Mouse (Mus musculus) embryonic facial prominence, embryonic 14.5 days (tissue): Measurements from ENCODE around the gene Creb3l4. TPM values are rescaled to one million over a fixed set of nuclear protein-coding genes. Genes with fewer than 3 reads are reported as not detected.
A peak's percentile ranks its signal among the peaks of the same experiment; 100 is the strongest.

ENCODE experiments used
- ATAC-seq: fragments of 200-750 bp; cut with Nextera tagmentation; 2 replicates; pipeline ENCODE4 v1.8.0; 2017; ENCODE audit warnings: low read depth, moderate number of reproducible peaks, moderate TSS enrichment
- DNase-seq: peaks from one replicate; pipeline ENCODE4 v3.0.0-alpha.2; 2015; ENCODE audit warnings: low spot score
- H3K27ac ChIP-seq: fragments of 300-500 bp; sonication (generic); replicated peaks from 2 replicates; pipeline ENCODE4 v1.5.1; 2014; ENCODE audit warnings: low read depth, mild to moderate bottlenecking, low read length, moderate library complexity
- H3K27me3 ChIP-seq: fragments of 300-500 bp; sonication (generic); replicated peaks from 2 replicates; pipeline ENCODE4 v1.6.1; 2014; ENCODE audit warnings: low read length; ENCODE audit not compliant: control insufficient read depth, insufficient read depth
- H3K36me3 ChIP-seq: fragments of 300-500 bp; sonication (generic); 2 replicates; pipeline ENCODE4 v1.6.1; 2014; ENCODE audit warnings: low read length, mixed read lengths; ENCODE audit not compliant: control insufficient read depth, insufficient read depth
- H3K4me1 ChIP-seq: fragments of 300-500 bp; sonication (generic); 2 replicates; pipeline ENCODE4 v1.6.1; 2014; ENCODE audit warnings: antibody characterized with exemption, low read length; ENCODE audit not compliant: control insufficient read depth, insufficient read depth
- H3K4me2 ChIP-seq: fragments of 300-500 bp; sonication (generic); 2 replicates; pipeline ENCODE4 v1.6.1; 2014; ENCODE audit warnings: low read depth, mild to moderate bottlenecking, low read length, moderate library complexity, mixed read lengths
- H3K4me3 ChIP-seq: fragments of 300-500 bp; sonication (generic); 2 replicates; pipeline ENCODE4 v1.5.1; 2014; ENCODE audit warnings: low read depth, mild to moderate bottlenecking, low read length
- H3K9ac ChIP-seq: fragments of 300-500 bp; sonication (generic); 2 replicates; pipeline ENCODE4 v1.6.1; 2014; ENCODE audit warnings: low read depth, mild to moderate bottlenecking, low read length, moderate library complexity, mixed read lengths
- H3K9me3 ChIP-seq: fragments of 300-500 bp; sonication (generic); 2 replicates; pipeline ENCODE4 v1.6.1; 2016; ENCODE audit warnings: low read length; ENCODE audit not compliant: control insufficient read depth
- WGBS: fragments of 180-500 bp; shearing (Covaris S2); extraction: QIAGEN DNeasy Blood & Tissue Kit; methylation state at CpG from one replicate; pipeline ENCODE4 v1.1.7; 2014; 5-methylcytosine and 5-hydroxymethylcytosine counted together
- polyA plus RNA-seq: library from polyadenylated mRNA; unstranded; fragments of >200 nt; fragmentation: Nextera tagmentation; extraction: Ambion mirVana; gene quantifications from 2 replicates; pipeline ENCODE4 v1.2.1, GENCODE M21; 2014

Gene Creb3l4
- polyA plus RNA-seq, 1 experiment from 2014 or later: 5.2 TPM

DNA sequence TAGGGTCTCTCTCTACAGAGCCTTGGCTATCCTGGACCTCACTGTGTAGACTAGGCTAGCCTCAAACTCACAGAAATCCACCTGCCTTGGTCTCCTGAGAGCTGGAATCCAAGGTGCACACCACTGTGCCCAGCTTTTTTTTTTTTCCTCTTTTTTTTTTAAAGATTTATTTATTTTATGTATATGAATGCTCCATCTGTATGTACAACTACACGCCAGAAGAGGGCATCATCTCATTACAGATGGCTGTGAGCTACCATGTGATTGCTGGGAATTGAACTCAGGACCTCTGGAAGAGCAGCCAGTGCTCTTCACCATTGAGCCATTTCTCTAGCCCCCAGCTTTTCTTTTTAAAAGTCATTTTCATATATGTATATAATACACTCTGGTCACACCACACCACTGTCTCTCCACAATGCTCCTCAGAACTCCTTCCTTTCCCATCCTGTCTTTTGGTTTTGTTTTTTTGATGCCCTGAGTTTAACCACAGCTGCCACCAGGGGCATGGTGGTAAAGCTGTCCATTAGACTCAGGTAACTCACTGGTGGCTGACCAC is 27.4 kb downstream of the Creb3l4 start:
- no peak overlapping the region for H3K9ac ChIP-seq
- H3K4me2 ChIP-seq: no peak overlapping the region
- no peaks in the 10 kb centered on the region for H3K9me3 ChIP-seq
- no peak overlapping the region for H3K27ac ChIP-seq
- ATAC-seq (no peak), DNase-seq (no peak)
- H3K36me3 ChIP-seq: peaks cover 19% of the 10 kb centered on the region
- 46% methylated on average over 1 of the region's 1 CpGs for WGBS
- no peaks in the 10 kb centered on the region for H3K27me3 ChIP-seq
- no peak overlapping the region for H3K4me3 ChIP-seq
- H3K4me1 ChIP-seq: peaks cover 21% of the 10 kb centered on the region

DNA sequence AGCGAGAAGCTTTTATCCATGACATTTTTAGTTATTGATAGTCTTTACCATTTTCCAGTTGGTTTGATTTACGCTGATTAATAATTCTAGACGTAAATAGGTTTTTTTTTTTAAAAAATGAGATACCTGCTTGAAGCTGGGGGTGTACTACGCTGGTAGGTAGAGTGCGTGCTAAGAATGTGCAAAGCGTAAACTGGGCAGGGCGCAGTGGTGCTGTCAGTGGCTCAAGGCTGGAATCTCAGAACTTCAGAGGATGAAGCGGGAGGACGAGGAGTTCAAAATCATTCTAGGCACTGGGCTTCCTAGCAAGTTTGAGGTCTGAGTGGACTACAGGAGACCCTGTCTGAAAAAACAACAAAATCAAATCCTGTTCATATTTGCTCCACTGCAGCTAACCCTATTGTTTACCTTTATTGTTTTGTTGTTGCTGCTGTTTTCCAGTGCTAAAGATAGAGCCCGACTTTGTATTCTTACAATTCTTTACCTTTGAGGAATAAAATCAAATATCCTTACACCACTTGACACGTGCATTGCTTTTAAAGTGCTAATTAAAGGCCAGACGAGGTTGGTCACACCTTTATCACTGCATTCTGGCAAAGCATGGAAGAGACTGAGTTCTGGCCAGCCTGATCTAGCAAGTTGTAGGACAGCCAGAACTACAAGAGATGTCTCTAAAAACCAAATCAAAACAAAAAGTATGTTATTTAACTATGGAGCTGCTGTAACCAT is 29.2 kb downstream of the Creb3l4 start:
- DNase-seq (no peak), ATAC-seq (0 out of 2 replicates have a peak, but pooled peaks have one; percentile 28)
- H3K9ac ChIP-seq: peak overlapping the region; percentile 50
- H3K27me3 ChIP-seq: no peaks in the 10 kb centered on the region
- peak overlapping the region; percentile 70 for H3K4me2 ChIP-seq
- peak overlapping the region; percentile 65 for H3K4me3 ChIP-seq
- H3K27ac ChIP-seq: peak overlapping the region; percentile 41
- H3K4me1 ChIP-seq: peaks cover 18% of the 10 kb centered on the region
- H3K9me3 ChIP-seq: no peaks in the 10 kb centered on the region
- 13% methylated on average over 12 of the region's 12 CpGs for WGBS
- peaks cover 37% of the 10 kb centered on the region for H3K36me3 ChIP-seq

DNA sequence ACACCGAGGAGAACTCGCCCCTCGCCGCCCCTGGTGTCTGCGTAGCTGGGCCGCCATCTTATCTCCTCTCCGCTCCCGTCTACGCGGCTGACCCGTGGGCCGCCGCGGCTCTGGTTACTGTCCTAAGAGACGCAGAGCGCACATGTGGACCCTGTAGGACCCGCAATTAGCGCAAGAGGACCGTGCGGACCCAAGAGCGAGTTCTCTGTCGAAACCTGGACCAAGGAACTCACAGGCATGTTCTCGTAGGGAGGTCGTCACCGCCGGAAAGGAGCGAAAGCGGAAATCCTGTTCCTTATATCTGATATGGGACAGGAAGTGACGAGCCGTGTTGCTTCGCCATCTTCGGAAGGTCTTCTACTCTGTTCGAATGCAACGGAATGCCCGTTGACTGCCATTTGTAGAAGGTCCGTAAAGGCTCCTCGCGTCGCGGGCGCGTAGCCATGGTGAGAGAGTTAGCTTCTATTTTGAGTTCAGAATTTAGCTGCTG is 29.9 kb downstream of the Creb3l4 start, which contains the start of the genes Rps27 and Rab13:
TSS of gene Rps27 (minus strand) at position 275 of the 490 bp plus-strand sequence.
TSS of gene Rab13 (plus strand) at position 319 of the 490 bp plus-strand sequence.
- Histone ChIP-seq H3K27me3 (no peaks in the 10 kb centered on the region), H3K36me3 (peaks cover 44% of the 10 kb centered on the region), H3K4me2 (peak within 1 kb of the TSS; percentile 91), H3K4me1 (peaks cover 18% of the 10 kb centered on the region), H3K9me3 (no peaks in the 10 kb centered on the region), H3K4me3 (peak within 1 kb of the TSS; percentile 65), H3K27ac (peak within 1 kb of the TSS; percentile 81), H3K9ac (peak within 1 kb of the TSS; percentile 84)
- DNase-seq (peak; percentile 99), ATAC-seq (peak; percentile 95)
- under 1% methylated on average over 42 of the region's 42 CpGs for WGBS

DNA sequence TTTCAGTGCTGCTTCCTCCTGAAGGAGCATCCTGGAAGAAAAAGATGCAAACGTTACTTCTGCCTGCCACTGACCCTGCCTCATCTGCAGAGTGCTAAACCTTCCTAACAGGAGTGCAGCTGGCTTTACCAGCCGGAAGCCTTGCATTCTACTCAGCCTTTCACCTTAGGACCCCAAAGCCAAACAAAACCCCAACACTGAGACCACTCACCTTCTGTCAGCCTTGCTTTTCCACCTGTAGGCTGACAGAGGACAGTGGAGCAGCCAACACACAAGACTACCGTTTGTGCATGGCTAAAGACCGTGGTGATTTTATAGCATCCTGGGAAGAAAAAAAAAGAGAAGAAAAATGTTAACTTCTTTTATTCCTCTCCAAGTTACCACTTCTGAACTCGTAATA is 30.6 kb downstream of the Creb3l4 start:
- H3K27me3 ChIP-seq: no peaks in the 10 kb centered on the region
- H3K9me3 ChIP-seq: no peaks in the 10 kb centered on the region
- 13% methylated on average over 5 of the region's 5 CpGs for WGBS
- H3K36me3 ChIP-seq: peaks cover 51% of the 10 kb centered on the region
- H3K4me2 ChIP-seq: peak overlapping the region; percentile 91
- DNase-seq (no peak), ATAC-seq (no peak)
- peak overlapping the region; percentile 65 for H3K4me3 ChIP-seq
- peaks cover 18% of the 10 kb centered on the region for H3K4me1 ChIP-seq
- H3K27ac ChIP-seq: no peak overlapping the region; the same call in 1 of the 2 replicates
- H3K9ac ChIP-seq: peak overlapping the region; percentile 84

DNA sequence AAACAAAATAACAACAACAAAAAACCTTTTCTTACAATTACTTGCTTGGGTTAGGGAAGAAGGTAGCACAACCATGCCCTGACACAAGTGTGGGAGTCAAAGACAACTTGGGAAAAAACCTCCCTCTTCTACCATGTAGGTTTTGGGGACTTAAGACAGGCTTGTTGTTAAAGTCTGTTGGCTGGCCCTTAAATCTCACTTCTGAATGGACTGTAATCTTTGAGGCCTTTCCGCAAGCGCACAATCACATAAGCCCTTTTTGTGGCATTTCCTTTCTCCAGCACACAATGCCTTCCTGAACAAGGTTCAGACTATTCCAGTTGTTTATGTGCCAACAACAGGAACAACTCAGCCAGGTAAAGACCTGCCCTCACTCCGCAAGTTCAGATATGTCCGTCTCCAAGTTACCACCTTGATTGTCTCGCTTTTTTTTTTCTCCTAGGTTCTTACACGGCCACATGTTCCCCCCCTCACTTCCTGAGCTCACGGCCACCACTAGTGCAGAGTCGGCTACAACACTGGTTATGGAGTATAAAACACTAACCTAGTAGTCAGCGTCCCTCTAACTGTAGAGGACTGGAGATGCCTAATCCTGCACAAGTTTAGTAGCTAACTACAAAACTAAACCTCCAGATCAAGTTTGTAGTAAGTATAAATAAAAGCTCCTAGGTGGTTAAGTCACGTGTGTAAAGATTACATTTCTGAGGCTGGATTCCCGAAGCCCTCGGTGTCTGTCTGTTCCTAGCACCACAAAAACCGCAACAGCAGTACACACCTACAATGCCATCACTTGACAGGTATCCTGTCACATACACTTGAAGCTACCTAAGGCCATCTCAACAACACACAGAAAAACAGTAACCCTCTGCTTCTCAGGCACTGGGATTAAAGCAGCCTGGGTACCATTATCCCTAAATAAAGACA is 31.6 kb downstream of the Creb3l4 start:
- ATAC-seq (no peak), DNase-seq (no peak)
- Histone ChIP-seq H3K4me3 (peak overlapping the region; percentile 65), H3K27ac (no peak overlapping the region), H3K27me3 (no peaks in the 10 kb centered on the region), H3K9me3 (no peaks in the 10 kb centered on the region), H3K9ac (peak overlapping the region; percentile 84), H3K4me2 (peak overlapping the region; percentile 91), H3K4me1 (peaks cover 18% of the 10 kb centered on the region), H3K36me3 (peaks cover 53% of the 10 kb centered on the region)
- WGBS: 72% methylated on average over 13 of the region's 13 CpGs

DNA sequence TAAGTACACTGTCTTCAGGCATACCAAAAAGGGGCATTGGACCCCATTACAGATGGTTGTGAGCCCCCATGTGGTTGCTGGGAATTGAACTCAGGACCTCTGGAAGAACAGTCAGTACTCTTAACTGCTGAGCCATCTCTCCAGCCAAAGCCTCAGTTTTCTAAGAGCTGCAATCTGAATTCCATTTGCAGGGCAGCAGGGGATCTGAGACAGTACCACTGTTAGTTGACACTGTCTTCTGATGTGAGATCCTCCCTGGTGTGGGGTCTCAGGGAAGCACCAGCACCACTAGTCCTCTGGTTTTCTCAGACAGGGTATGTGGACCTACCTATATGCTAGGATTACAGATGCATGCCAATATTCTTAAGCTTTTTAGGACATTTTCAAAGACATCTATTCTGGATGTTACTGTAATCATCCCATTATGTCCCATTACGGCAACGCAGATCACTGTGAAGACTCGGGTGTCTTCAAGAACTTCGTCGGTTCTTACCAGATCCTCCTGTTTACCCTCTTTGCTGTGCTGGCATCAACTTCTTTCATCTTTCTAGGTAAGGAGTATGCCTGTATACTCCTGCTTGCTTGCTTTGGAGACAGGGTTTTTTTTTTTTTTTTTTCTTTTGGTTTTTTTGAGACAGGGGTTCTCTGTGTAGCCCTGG is 33.3 kb downstream of the Creb3l4 start:
- H3K27ac ChIP-seq: no peak overlapping the region
- no peak overlapping the region for H3K9ac ChIP-seq
- no peaks in the 10 kb centered on the region for H3K27me3 ChIP-seq
- WGBS: 89% methylated on average over 5 of the region's 5 CpGs
- H3K9me3 ChIP-seq: no peaks in the 10 kb centered on the region
- H3K4me3 ChIP-seq: no peak overlapping the region
- no peak overlapping the region for H3K4me2 ChIP-seq
- ATAC-seq (no peak), DNase-seq (no peak)
- H3K36me3 ChIP-seq: peaks cover 53% of the 10 kb centered on the region
- H3K4me1 ChIP-seq: peaks cover 18% of the 10 kb centered on the region

DNA sequence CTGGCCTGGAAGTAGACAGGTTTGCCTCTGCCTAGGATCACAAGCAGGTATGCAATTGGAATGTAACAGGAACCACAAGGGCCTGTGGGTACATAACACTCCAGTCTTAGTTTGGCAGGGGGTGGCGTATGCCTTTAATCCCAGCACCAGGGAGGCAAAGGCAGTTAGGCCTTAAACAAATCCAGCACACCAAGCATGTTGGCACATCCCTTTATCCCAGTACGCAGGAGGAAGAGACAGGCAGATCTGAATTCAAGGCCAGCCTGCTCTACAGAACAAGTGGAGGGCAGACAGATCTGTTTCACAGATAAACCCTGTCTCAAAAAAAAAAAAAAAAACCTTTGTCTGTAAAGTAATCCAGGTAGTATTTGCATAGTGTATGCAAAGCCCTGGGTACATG is 34.6 kb downstream of the Creb3l4 start:
- WGBS: 67% methylated on average over 2 of the region's 2 CpGs
- Histone ChIP-seq H3K4me2 (no peak overlapping the region), H3K27ac (no peak overlapping the region), H3K27me3 (no peaks in the 10 kb centered on the region), H3K9ac (no peak overlapping the region), H3K4me3 (no peak overlapping the region), H3K36me3 (peaks cover 53% of the 10 kb centered on the region), H3K4me1 (peaks cover 13% of the 10 kb centered on the region), H3K9me3 (no peaks in the 10 kb centered on the region)
- DNase-seq (peak; percentile 26), ATAC-seq (no peak)

DNA sequence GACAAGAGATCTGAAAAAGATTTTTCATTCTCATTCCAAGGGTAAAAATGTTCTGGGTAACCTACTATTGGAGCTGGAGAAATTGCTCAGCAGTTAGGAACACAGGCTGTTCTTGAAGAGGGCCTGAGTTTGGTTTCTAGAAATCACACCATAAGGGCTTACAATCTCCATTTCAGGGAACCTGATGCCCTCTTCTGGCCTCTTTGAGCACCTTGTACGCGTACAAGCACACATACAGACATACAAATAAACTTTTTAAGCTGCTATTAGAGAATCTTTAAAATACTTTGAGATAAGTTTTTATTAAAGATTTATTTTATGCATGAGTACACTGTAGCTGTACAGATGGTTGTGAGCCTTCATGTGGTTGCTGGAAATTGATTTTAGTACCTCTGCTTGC is 38.7 kb downstream of the Creb3l4 start:
- no peak overlapping the region for H3K9ac ChIP-seq
- no peaks in the 10 kb centered on the region for H3K4me1 ChIP-seq
- peaks cover 21% of the 10 kb centered on the region for H3K36me3 ChIP-seq
- DNase-seq (no peak), ATAC-seq (no peak)
- no peaks in the 10 kb centered on the region for H3K27me3 ChIP-seq
- no peak overlapping the region for H3K4me3 ChIP-seq
- WGBS: 99% methylated on average over 2 of the region's 2 CpGs
- H3K4me2 ChIP-seq: no peak overlapping the region
- no peaks in the 10 kb centered on the region for H3K9me3 ChIP-seq
- no peak overlapping the region for H3K27ac ChIP-seq
